Mouse (Mus musculus): Measurements from ENCODE around the gene Mastl.

The Mastl gene

GRCm38 (mm10) chr2:23155777-23156607 is at the start of gene Mastl, which contains the start of gene Yme1l1:
Gene Mastl (minus strand): TSS chr2:23156024.
Gene Yme1l1 (plus strand): TSS chr2:23156369.
- in situ Hi-C loops (cut with MboI; ENCODE audit: low sequenced_read_pairs), result no loop called here

- in situ Hi-C loops (cut with MboI; ENCODE audit: low sequenced_read_pairs), result no loop called here
Measured at GRCm38 (mm10) chr2:23202900-23203670, 47.3 kb upstream of the Mastl start.

- in situ Hi-C loops (cut with MboI; ENCODE audit: low sequenced_read_pairs), result no loop called here
Measured at GRCm38 (mm10) chr2:23201034-23201433, 45.2 kb upstream of the Mastl start.

- in situ Hi-C loops (cut with MboI; ENCODE audit: low sequenced_read_pairs), result no loop called here
Measured at GRCm38 (mm10) chr2:23194366-23194765, 38.5 kb upstream of the Mastl start.

- in situ Hi-C loops (cut with MboI; ENCODE audit: low sequenced_read_pairs), result no loop called here
Measured at GRCm38 (mm10) chr2:23172305-23172704, 16.5 kb upstream of the Mastl start.

GRCm38 (mm10) chr2:23156608-23157081 is 821 bp upstream of the Mastl start:
- in situ Hi-C loops (cut with MboI; ENCODE audit: low sequenced_read_pairs), result no loop called here

- in situ Hi-C loops (cut with MboI; ENCODE audit: low sequenced_read_pairs), result no loop called here
Measured at GRCm38 (mm10) chr2:23155199-23155621, 614 bp downstream of the Mastl start.

- in situ Hi-C loops (cut with MboI; ENCODE audit: low sequenced_read_pairs), result no loop called here
Measured at GRCm38 (mm10) chr2:23119573-23119972, 36.3 kb downstream of the Mastl start.

- in situ Hi-C loops (cut with MboI; ENCODE audit: low sequenced_read_pairs), result no loop called here
Measured at GRCm38 (mm10) chr2:23102266-23102665, 53.6 kb downstream of the Mastl start.

- in situ Hi-C loops (cut with MboI; ENCODE audit: low sequenced_read_pairs), result no loop called here
Measured at GRCm38 (mm10) chr2:23097028-23097427, 58.8 kb downstream of the Mastl start.

GRCm38 (mm10) chr2:23092216-23092615 is 63.6 kb downstream of the Mastl start:
- in situ Hi-C loops (cut with MboI; ENCODE audit: low sequenced_read_pairs), result no loop called here

- in situ Hi-C loops (cut with MboI; ENCODE audit: low sequenced_read_pairs), result no loop called here
Measured at GRCm38 (mm10) chr2:23084540-23084939, 71.3 kb downstream of the Mastl start.

GRCm38 (mm10) chr2:23078588-23078987 is 77.2 kb downstream of the Mastl start:
- in situ Hi-C loops (cut with MboI; ENCODE audit: low sequenced_read_pairs), result no loop called here

- in situ Hi-C loops (cut with MboI; ENCODE audit: low sequenced_read_pairs), result no loop called here
Measured at GRCm38 (mm10) chr2:23077693-23078092, 78.1 kb downstream of the Mastl start.

GRCm38 (mm10) chr2:23076783-23077182 is 79.0 kb downstream of the Mastl start:
- in situ Hi-C loops (cut with MboI; ENCODE audit: low sequenced_read_pairs), result no loop called here

- in situ Hi-C loops (cut with MboI; ENCODE audit: low sequenced_read_pairs), result no loop called here
Measured at GRCm38 (mm10) chr2:23075846-23076245, 80.0 kb downstream of the Mastl start.

GRCm38 (mm10) chr2:23071406-23071805 is 84.4 kb downstream of the Mastl start:
- in situ Hi-C loops (cut with MboI; ENCODE audit: low sequenced_read_pairs), result no loop called here

- in situ Hi-C loops (cut with MboI; ENCODE audit: low sequenced_read_pairs), result no loop called here
Measured at GRCm38 (mm10) chr2:23070491-23070890, 85.3 kb downstream of the Mastl start.

- in situ Hi-C loops (cut with MboI; ENCODE audit: low sequenced_read_pairs), result no loop called here
Measured at GRCm38 (mm10) chr2:23068894-23069744, 86.7 kb downstream of the Mastl start.

- in situ Hi-C loops (cut with MboI; ENCODE audit: low sequenced_read_pairs), result no loop called here
Measured at GRCm38 (mm10) chr2:23068370-23068737, 87.5 kb downstream of the Mastl start.

Data from CH12F3 (cell line).